Mouse (Mus musculus): ENCODE measurements at regions not wholly inside any gene's neighbourhood (a gene's known extent, or its start where the extent isn't known, plus 50 kb on each side); places are given as distances from the start of the nearest gene placed in this dataset.
"Not testable (repeated sequence)": the region's sequence is repeated elsewhere in the genome, so short reads cannot be mapped to it uniquely, and the experiment has no call there.

DNA sequence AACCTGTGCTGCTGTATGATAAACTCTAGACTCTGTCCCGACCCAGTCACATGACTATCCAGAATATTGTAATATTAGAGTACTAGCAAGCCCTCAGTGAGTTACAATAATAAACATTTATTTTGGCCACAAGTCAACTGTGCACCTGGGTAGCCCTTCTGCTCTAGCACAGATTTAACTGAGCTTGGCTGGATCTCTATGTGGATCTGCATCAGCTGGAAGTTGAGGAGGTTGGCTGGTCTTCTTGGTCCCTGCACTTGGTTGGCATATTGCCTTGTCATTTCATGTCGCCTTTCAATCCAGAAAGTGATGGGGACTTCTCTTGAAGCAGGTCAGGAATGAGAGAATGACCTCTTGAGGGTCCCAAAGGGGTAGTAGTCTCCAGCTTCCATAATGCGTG lies 191.5 kb downstream of the Kctd12 start:
- no peak for ATAC-seq (ENCODE audit: extremely low read depth, insufficient number of reproducible peaks, low FRiP score, low TSS enrichment)
- Histone ChIP-seq H3K9me3 (no peaks in the 10 kb centered on the region), H3K36me3 (no peaks in the 10 kb centered on the region), H3K4me1 (no peaks in the 10 kb centered on the region), H3K4me2 (no peak overlapping the region), H3K27ac (replicated peaks) (no peak overlapping the region), H3K4me3 (no peak overlapping the region), H3K9ac (no peak overlapping the region), H3K27me3 (replicated peaks) (no peaks in the 10 kb centered on the region)
- WGBS = 78% methylated on average over 3 of the region's 3 CpGs

GRCm38 (mm10) chr14:102782227-102782626 lies 200.2 kb downstream of the Kctd12 start:
- no peak overlapping the region for H3K9ac ChIP-seq
- no peaks in the 10 kb centered on the region for H3K27me3 ChIP-seq (replicated peaks)
- no peaks in the 10 kb centered on the region for H3K4me1 ChIP-seq
- no peak for ATAC-seq (ENCODE audit: extremely low read depth, insufficient number of reproducible peaks, low FRiP score, low TSS enrichment)
- no peak overlapping the region for H3K4me2 ChIP-seq
- H3K27ac ChIP-seq (replicated peaks) = no peak overlapping the region
- H3K4me3 ChIP-seq = no peak overlapping the region
- H3K9me3 ChIP-seq = no peaks in the 10 kb centered on the region
- H3K36me3 ChIP-seq = no peaks in the 10 kb centered on the region

DNA sequence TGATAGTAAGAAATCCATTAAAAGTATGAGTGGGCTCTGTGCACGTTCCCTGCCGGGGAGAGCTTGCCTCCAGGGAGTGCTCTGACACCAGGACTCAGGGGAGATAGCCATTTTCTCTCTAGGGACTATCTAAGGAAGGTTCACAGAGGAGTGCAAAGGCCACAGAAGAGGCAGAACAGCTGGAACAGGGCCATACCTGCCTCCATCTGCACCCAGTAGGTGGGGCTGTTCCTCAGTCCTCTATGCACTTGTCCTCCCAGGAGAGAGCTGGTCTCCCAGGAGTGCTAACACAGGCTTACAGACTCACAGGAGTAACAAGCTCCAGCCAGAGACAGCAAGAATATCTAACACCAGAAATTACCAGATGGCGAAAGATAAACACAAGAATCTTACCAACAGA lies 212.7 kb downstream of the Kctd12 start:
- H3K27ac ChIP-seq (replicated peaks) = no peak overlapping the region
- no peak overlapping the region for H3K9ac ChIP-seq
- ATAC-seq (ENCODE audit: extremely low read depth, insufficient number of reproducible peaks, low FRiP score, low TSS enrichment) = no peak
- H3K4me3 ChIP-seq = no peak overlapping the region
- H3K4me1 ChIP-seq = no peaks in the 10 kb centered on the region
- H3K9me3 ChIP-seq = no peaks in the 10 kb centered on the region
- H3K4me2 ChIP-seq = no peak overlapping the region
- 46% methylated on average over 3 of the region's 3 CpGs for WGBS
- no peaks in the 10 kb centered on the region for H3K36me3 ChIP-seq
- H3K27me3 ChIP-seq (replicated peaks) = no peaks in the 10 kb centered on the region

DNA sequence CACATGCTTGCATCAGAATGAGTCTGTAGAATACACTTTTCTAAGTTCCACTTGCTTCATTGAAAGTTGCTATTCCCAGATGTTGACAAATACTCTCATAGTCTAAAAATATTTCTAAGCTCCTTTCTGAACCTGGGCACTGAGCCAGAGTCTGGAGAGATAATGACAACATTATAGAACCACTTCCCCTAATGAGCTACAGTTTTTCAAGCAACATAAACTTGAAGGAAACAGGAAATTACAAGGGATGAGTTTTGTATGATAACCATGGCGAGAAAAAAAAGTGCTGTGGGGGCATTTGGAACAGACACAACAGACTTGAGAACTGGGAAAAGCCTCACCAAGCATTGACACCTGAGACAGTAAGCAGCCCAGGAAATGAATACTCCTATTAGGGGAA lies 233.8 kb downstream of the Kctd12 start:
- Histone ChIP-seq H3K4me1 (peaks cover 10% of the 10 kb centered on the region), H3K36me3 (no peaks in the 10 kb centered on the region), H3K27me3 (replicated peaks) (no peaks in the 10 kb centered on the region), H3K4me3 (no peak overlapping the region), H3K4me2 (no peak overlapping the region), H3K27ac (replicated peaks) (no peak overlapping the region), H3K9me3 (no peaks in the 10 kb centered on the region), H3K9ac (no peak overlapping the region)
- no peak for ATAC-seq (ENCODE audit: extremely low read depth, insufficient number of reproducible peaks, low FRiP score, low TSS enrichment)
- 32% methylated on average over 1 of the region's 1 CpGs for WGBS

- Histone ChIP-seq H3K27ac (replicated peaks) (no peak overlapping the region), H3K4me2 (no peak overlapping the region), H3K4me3 (no peak overlapping the region), H3K9ac (no peak overlapping the region), H3K27me3 (replicated peaks) (no peaks in the 10 kb centered on the region), H3K9me3 (no peaks in the 10 kb centered on the region), H3K4me1 (no peaks in the 10 kb centered on the region), H3K36me3 (no peaks in the 10 kb centered on the region)
- no peak for ATAC-seq (ENCODE audit: extremely low read depth, insufficient number of reproducible peaks, low FRiP score, low TSS enrichment)
- WGBS = 82% methylated on average over 8 of the region's 8 CpGs
These were observed 240.1 kb downstream of the Kctd12 start for GRCm38 (mm10) chr14:102742331-102742730.

- Histone ChIP-seq H3K27me3 (replicated peaks) (no peaks in the 10 kb centered on the region), H3K4me1 (no peaks in the 10 kb centered on the region), H3K9ac (no peak overlapping the region), H3K36me3 (no peaks in the 10 kb centered on the region), H3K9me3 (no peaks in the 10 kb centered on the region), H3K4me2 (no peak overlapping the region), H3K27ac (replicated peaks) (no peak overlapping the region), H3K4me3 (no peak overlapping the region)
- 62% methylated on average over 2 of the region's 2 CpGs for WGBS
- no peak for ATAC-seq (ENCODE audit: extremely low read depth, insufficient number of reproducible peaks, low FRiP score, low TSS enrichment)
These were observed 245.8 kb downstream of the Kctd12 start for GRCm38 (mm10) chr14:102736656-102737055.

DNA sequence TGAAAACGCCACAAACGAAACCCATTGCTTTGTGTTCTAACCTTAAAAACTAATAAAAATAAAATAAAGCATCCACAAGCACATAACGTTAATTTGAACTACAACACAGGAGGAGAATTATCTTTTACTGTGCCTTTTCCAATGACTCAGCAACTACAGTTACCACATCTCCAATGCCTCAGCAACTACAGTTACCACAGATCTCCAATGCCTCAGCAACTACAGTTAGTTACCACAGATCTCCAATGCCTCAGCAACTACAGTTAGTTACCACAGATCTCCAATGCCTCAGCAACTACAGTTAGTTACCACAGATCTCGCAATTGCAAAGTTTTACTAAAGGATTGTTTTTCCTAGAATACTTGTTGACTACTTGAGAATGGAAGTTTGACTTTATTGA lies 248.7 kb downstream of the Kctd12 start:
- not testable (repeated sequence) for H3K9ac ChIP-seq; H3K4me3 ChIP-seq; H3K27me3 ChIP-seq (replicated peaks); H3K27ac ChIP-seq (replicated peaks); H3K36me3 ChIP-seq; H3K9me3 ChIP-seq; H3K4me1 ChIP-seq; ATAC-seq (ENCODE audit: extremely low read depth, insufficient number of reproducible peaks, low FRiP score, low TSS enrichment); H3K4me2 ChIP-seq
- 83% methylated on average over 4 of the region's 4 CpGs for WGBS

DNA sequence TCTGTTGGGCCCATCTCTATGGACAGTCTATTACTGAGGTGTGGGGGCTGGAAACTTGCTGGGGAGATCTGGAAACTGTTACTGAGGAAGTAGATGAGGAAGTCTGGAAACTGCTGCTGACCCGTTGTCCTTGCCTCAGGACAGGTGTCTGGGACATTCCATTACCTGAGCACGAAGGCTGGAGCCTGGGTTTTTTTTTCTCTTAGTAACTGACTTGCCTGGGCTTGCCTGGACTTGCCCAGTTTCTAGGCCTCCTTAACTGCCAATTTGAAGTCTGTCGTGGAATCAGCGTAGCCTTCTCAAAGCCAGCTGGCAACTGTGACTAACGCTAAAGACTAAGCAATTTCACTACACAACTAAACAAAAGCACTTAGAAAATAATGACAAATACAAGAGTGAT lies 250.7 kb downstream of the Kctd12 start:
- 78% methylated on average over 5 of the region's 5 CpGs for WGBS
- Histone ChIP-seq H3K9me3 (no peaks in the 10 kb centered on the region), H3K4me3 (no peak overlapping the region), H3K27me3 (replicated peaks) (no peaks in the 10 kb centered on the region), H3K4me2 (no peak overlapping the region), H3K27ac (replicated peaks) (no peak overlapping the region), H3K9ac (no peak overlapping the region), H3K36me3 (no peaks in the 10 kb centered on the region), H3K4me1 (no peaks in the 10 kb centered on the region)
- no peak for ATAC-seq (ENCODE audit: extremely low read depth, insufficient number of reproducible peaks, low FRiP score, low TSS enrichment)

GRCm38 (mm10) chr14:102722633-102723032 lies 259.8 kb downstream of the Kctd12 start:
- no peak overlapping the region for H3K4me3 ChIP-seq
- H3K4me2 ChIP-seq = no peak overlapping the region
- no peaks in the 10 kb centered on the region for H3K36me3 ChIP-seq
- no peak overlapping the region for H3K27ac ChIP-seq (replicated peaks)
- no peak for ATAC-seq (ENCODE audit: extremely low read depth, insufficient number of reproducible peaks, low FRiP score, low TSS enrichment)
- H3K9me3 ChIP-seq = no peaks in the 10 kb centered on the region
- no peaks in the 10 kb centered on the region for H3K4me1 ChIP-seq
- WGBS = 43% methylated on average over 2 of the region's 2 CpGs
- H3K27me3 ChIP-seq (replicated peaks) = no peaks in the 10 kb centered on the region
- H3K9ac ChIP-seq = no peak overlapping the region

- Histone ChIP-seq H3K27me3 (replicated peaks) (no peaks in the 10 kb centered on the region), H3K36me3 (no peaks in the 10 kb centered on the region), H3K4me2 (no peak overlapping the region), H3K4me3 (no peak overlapping the region), H3K27ac (replicated peaks) (no peak overlapping the region), H3K4me1 (no peaks in the 10 kb centered on the region), H3K9ac (no peak overlapping the region), H3K9me3 (no peaks in the 10 kb centered on the region)
- no peak for ATAC-seq (ENCODE audit: extremely low read depth, insufficient number of reproducible peaks, low FRiP score, low TSS enrichment)
- WGBS = 59% methylated on average over 2 of the region's 2 CpGs
These were observed 263.9 kb downstream of the Kctd12 start for GRCm38 (mm10) chr14:102718558-102718957.

- Histone ChIP-seq H3K27me3 (replicated peaks) (no peaks in the 10 kb centered on the region), H3K27ac (replicated peaks) (no peak overlapping the region), H3K9me3 (no peaks in the 10 kb centered on the region), H3K4me1 (no peaks in the 10 kb centered on the region), H3K9ac (no peak overlapping the region), H3K4me2 (no peak overlapping the region), H3K4me3 (no peak overlapping the region), H3K36me3 (no peaks in the 10 kb centered on the region)
- 81% methylated on average over 1 of the region's 1 CpGs for WGBS
- no peak for ATAC-seq (ENCODE audit: extremely low read depth, insufficient number of reproducible peaks, low FRiP score, low TSS enrichment)
These were observed 269.8 kb downstream of the Kctd12 start for GRCm38 (mm10) chr14:102712600-102712999.

DNA sequence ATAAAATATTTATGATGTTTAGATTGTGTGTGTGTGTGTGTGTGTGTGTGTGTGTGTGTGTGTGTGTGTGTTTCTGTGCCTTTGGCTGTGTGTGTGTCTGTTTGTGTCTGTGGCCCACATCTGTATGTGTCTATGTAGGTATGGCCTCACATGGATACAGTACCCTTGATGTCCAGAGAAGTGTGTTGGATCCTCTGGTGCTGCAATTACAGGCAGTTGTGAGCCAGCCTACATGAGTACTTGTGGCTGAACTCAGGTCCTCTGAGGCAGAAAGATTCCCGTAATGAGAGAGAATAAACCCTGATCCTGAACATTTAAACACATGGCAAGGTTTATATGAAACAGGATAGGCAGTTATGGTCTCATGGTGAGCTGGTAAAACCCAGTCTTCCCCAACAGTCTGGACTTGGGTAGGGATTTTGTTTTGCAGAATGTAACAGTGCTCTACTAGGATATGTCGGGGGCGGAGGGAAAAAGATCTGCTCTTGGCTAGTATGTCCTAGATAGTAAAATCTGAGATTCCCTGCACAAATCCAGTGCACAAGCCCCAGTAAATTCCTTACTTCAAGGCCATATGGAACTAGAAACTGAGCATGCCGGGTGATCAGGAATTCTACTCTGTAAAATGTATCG lies 275.6 kb downstream of the Kctd12 start:
- Histone ChIP-seq H3K4me2 (no peak overlapping the region), H3K36me3 (no peaks in the 10 kb centered on the region), H3K27me3 (replicated peaks) (no peaks in the 10 kb centered on the region), H3K4me3 (no peak overlapping the region), H3K9ac (no peak overlapping the region), H3K9me3 (no peaks in the 10 kb centered on the region), H3K27ac (replicated peaks) (no peak overlapping the region), H3K4me1 (no peaks in the 10 kb centered on the region)
- WGBS = 76% methylated on average over 5 of the region's 5 CpGs
- ATAC-seq (ENCODE audit: extremely low read depth, insufficient number of reproducible peaks, low FRiP score, low TSS enrichment) = no peak

Measured in heart, embryonic 13.5 days (tissue).